Mouse (Mus musculus) testis, postnatal 10 days (tissue): Measurements from ENCODE around the gene Nat9.

Source experiments
- DNase-seq: peaks from one replicate; pipeline ENCODE4 v3.0.0; 2021; ENCODE audit warnings: low spot score

Nat9 gene

GRCm38 (mm10) chr11:115153088-115153487 lies 34.6 kb downstream of the Nat9 start:
- no peak for DNase-seq

- peak; percentile 64 for DNase-seq
These were observed 35.8 kb downstream of the Nat9 start for GRCm38 (mm10) chr11:115151755-115152429.

- DNase-seq = no peak
These were observed 36.9 kb downstream of the Nat9 start for GRCm38 (mm10) chr11:115150741-115151254.

GRCm38 (mm10) chr11:115147813-115148212 lies 39.8 kb downstream of the Nat9 start:
- no peak for DNase-seq

GRCm38 (mm10) chr11:115141970-115142369 lies 45.7 kb downstream of the Nat9 start:
- no peak for DNase-seq

GRCm38 (mm10) chr11:115138597-115139262 lies 48.9 kb downstream of the Nat9 start:
- no peak for DNase-seq

GRCm38 (mm10) chr11:115133800-115134199 lies 53.9 kb downstream of the Nat9 start, which contains the start of gene Cd300lf:
TSS of gene Cd300lf (minus strand) at chr11:115133992.
- no peak for DNase-seq
